Mouse (Mus musculus) urinary bladder, adult 18-20 months (tissue): ENCODE measurements around the gene Immp2l.
"Not testable (repeated sequence)": the region's sequence is repeated elsewhere in the genome, so short reads cannot be mapped to it uniquely, and the experiment has no call there.

ENCODE experiments used
- DNase-seq, 2 experiments: peaks; one replicate each; pipeline ENCODE4 v3.0.0; 2022; ENCODE audit warnings: low spot score in 2 of 2, mixed read lengths in 2 of 2

The Immp2l gene

GRCm38 (mm10) chr12:41838334-41838847 lies 814.5 kb downstream of the Immp2l start:
- no peak for DNase-seq

- no peak for DNase-seq
Observed at GRCm38 (mm10) chr12:41839241-41839640, 815.4 kb downstream of the Immp2l start.

GRCm38 (mm10) chr12:41842694-41843329 lies 818.9 kb downstream of the Immp2l start:
- no peak for DNase-seq

GRCm38 (mm10) chr12:41851896-41852470 lies 828.1 kb downstream of the Immp2l start:
- no peak for DNase-seq

GRCm38 (mm10) chr12:41859652-41860051 lies 835.8 kb downstream of the Immp2l start:
- not testable (repeated sequence) for DNase-seq

- DNase-seq: no peak
Observed at GRCm38 (mm10) chr12:41868317-41868716, 844.4 kb downstream of the Immp2l start.

GRCm38 (mm10) chr12:41874015-41874414 lies 850.1 kb downstream of the Immp2l start:
- DNase-seq: no peak

- DNase-seq: no peak
Observed at GRCm38 (mm10) chr12:41877292-41877959, 853.5 kb downstream of the Immp2l start.

GRCm38 (mm10) chr12:41878493-41878892 lies 854.6 kb downstream of the Immp2l start:
- no peak for DNase-seq

- DNase-seq: no peak
Observed at GRCm38 (mm10) chr12:41878972-41879371, 855.1 kb downstream of the Immp2l start.

GRCm38 (mm10) chr12:41879412-41879811 lies 855.5 kb downstream of the Immp2l start:
- no peak for DNase-seq

- no peak for DNase-seq
Observed at GRCm38 (mm10) chr12:41880833-41881232, 856.9 kb downstream of the Immp2l start.

GRCm38 (mm10) chr12:41908011-41908410 lies 884.1 kb downstream of the Immp2l start:
- DNase-seq: no peak

GRCm38 (mm10) chr12:41911626-41912025 lies 887.7 kb downstream of the Immp2l start:
- DNase-seq: no peak

- no peak for DNase-seq
Observed at GRCm38 (mm10) chr12:41937751-41938150, 913.9 kb downstream of the Immp2l start.

GRCm38 (mm10) chr12:41941853-41942252 lies 918.0 kb downstream of the Immp2l start:
- DNase-seq: no peak

- no peak for DNase-seq
Observed at GRCm38 (mm10) chr12:41944079-41944672, 920.3 kb downstream of the Immp2l start.

- no peak for DNase-seq
Observed at GRCm38 (mm10) chr12:41946536-41946935, 922.6 kb downstream of the Immp2l start.

- no peak for DNase-seq
Observed at GRCm38 (mm10) chr12:41949409-41949808, 925.5 kb downstream of the Immp2l start.

- DNase-seq: peak in 1 of 2 experiments; percentile 1
Observed at GRCm38 (mm10) chr12:41949841-41950241, 926.0 kb downstream of the Immp2l start.

GRCm38 (mm10) chr12:41950726-41951125 lies 926.8 kb downstream of the Immp2l start:
- no peak for DNase-seq

- DNase-seq: no peak
Observed at GRCm38 (mm10) chr12:41961038-41961437, 937.1 kb downstream of the Immp2l start.
